Mouse (Mus musculus) frontal cortex, postnatal 25 days (tissue): ENCODE measurements at regions not wholly inside any gene's neighbourhood (a gene's known extent, or its start where the extent isn't known, plus 50 kb on each side); places are given as distances from the start of the nearest gene placed in this dataset.
A peak's percentile ranks its signal among the peaks of the same experiment; 100 is the strongest.
"Not testable (repeated sequence)": the region's sequence is repeated elsewhere in the genome, so short reads cannot be mapped to it uniquely, and the experiment has no call there.

Source experiments
- DNase-seq, 2 experiments: peaks; one replicate each; pipeline ENCODE4 v3.0.0; 2022; ENCODE audit warnings: low spot score in 2 of 2

DNA sequence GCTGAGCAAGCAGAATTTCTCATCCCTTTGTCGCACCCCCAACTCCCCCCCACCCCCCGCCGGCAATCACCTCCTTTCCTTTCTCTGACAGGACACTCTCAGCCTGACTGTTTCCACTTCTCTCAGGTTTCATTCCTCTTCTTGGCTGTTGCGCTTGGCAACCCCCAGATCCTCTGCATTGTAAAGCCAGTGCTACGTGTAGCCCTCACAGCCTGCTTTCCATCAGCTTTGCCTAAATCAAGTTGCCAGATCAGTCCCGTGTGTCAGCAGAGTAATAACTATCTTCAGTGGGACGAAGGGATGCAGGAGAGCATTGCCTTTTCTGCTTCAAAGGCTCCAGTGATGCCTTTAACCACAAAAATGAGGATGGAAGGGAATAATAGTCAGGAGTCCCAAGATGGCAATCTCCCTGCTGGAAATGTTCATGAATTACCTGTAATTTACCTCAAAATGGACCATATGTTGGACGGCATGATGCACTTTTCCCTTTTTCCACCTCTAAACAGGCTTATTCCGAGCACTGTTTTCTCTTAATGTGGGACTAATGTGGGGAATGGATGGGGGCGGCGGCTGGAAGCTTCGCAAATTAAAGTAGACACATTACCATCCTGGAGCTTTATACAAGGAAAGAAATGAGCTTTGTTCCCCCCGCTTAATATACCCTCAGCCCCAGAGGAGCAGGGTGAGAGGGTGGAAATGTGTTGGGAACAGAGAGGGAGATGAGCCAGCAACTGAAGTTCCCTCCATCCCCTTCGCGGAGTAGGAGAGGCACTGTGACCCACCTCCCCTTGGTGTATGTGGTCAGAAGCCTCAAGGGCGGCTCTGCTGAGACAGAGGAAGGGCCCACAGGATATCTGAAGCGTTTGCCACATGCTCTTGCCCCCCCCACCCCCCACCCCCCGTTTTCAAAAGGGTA lies 168.3 kb upstream of the Npvf start:
- DNase-seq = no peak

DNA sequence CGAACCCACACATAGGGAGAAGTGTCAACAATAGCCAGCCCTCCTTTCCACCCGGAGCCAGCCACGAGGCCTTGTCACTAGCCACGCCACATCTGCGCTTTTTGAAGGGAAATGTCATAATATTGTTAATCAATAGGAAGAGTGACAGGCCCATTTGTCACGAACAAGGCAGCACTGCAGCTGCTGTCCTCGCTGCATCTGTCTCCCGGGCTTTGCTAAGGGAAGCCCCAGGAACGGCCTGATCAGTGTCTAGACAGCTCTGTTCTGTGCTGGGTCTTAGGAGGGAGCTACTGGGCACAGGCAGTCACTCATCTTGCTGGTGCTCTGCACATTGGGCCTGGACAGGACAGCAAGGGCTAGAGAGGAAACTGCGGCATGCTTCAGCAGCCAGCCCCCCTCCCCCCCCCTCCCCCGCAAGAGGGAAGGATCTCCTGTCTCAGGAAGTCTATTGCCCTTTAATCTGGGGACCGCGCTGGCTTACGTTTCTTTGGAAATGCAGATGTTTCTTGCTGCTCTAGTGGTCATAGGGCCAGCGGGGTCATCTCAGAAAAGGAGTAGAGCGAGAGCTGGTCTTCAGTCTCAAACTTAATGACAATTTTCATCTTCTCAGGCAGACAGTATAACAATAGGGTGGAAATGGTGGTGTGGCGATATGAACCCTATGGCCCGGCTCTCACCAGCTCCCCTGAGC lies 169.1 kb upstream of the Npvf start:
- DNase-seq = no peak

DNA sequence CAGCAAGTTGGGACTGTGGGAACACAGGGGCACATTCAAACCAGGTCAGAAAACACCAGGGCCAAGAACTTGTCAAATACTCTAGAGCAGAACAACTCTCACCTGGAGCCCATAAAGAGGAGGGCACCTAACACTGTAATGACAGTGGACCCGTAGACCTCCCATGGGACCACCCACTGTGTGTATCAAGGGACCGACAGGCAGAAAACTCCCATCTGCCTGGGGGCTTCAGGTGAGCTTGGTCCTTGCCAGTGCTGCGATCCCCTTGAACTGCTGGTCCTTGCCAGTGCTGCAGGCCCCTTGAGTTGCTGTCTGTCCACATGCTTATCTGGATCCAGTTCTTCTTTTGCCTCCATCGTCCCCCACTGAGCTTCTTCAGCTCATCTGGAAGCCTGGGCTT lies 170.2 kb upstream of the Npvf start:
- DNase-seq = no peak

DNA sequence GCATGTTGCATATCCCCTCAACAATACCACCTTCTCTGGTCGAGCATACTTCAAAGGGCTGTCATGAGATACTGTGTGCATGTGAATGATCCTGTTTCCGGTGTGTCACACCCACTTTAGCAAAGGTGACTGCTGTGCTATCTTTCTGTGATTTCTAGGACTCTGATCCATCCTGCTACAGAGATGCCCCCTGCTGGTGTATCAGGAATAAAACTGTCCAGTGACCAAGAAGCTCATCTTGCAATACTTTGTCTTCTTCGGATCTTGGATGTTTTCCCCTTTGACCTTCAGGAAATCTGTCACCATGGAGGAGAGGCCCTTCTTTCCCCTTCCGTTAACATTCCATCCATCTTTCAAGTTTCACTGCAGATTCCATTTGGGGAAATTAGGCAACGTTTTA lies 177.5 kb upstream of the Npvf start:
- DNase-seq = no peak

DNA sequence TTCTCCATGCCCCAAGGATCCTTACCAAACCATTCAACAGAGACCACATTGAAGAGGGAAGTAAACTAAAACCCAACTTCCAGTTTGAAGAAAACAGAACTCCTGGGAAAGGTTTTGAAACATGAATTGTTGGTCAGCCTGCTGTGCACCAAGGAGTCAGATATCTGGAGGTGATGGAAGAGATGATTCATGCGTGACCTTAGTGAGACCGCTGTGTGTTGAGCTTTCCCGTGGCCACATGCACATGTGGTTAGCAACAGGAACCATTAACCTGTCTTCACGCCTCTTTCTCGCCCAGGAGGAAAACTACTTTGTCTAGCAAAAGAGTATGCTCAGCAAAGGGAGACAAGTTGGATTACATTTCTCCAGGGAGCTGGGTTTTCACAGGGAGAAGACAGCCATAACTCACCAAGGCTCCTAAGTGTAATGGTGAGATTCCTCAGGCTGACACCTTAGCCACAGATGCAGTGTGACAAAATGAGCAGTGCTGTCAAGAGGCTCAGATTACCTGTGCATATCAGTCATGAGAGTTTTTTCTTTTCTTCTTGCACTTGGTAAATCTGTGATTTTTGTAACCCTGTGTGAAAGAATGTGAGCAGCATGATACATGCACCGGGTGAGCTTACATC lies 181.9 kb upstream of the Npvf start:
- DNase-seq = no peak

DNA sequence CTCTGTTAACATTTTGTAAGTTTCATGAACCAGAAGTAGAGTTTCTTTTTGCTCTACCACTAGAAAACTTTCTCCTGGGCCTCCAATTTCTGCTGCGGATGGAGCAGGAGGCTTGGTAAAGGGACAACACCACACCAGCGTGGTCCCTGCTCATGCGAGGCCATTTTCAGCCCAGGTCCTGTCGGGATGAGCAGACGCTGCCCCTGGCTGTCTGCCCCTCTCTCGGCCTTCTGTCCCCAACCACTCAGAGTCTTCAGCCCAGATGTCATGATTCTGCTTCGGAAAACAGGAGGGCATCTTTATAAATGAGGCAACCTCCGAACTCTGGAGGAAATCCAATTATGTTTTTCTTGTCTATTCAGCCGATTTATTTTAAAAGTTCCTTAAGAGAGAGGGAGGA lies 186.6 kb upstream of the Npvf start:
- DNase-seq = no peak

DNA sequence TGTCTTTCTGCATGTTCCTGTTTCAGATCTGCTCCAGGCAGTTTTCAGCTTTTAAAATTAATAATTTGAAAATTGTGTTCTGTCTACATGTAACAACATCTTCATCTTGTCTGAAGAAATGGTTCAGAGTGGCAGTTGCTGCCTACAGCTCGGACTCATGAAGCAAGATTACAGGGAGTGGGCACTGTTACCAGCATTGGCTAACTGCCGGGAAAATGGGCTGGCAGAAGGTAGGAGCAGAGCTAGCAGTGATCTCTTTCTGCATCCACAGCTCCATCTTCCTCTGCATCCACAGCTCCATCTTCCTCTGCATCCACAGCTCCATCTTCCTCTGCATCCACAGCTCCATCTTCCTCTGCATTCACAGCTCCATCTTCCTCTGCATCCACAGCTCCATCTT lies 191.0 kb upstream of the Npvf start:
- not testable (repeated sequence) for DNase-seq

DNA sequence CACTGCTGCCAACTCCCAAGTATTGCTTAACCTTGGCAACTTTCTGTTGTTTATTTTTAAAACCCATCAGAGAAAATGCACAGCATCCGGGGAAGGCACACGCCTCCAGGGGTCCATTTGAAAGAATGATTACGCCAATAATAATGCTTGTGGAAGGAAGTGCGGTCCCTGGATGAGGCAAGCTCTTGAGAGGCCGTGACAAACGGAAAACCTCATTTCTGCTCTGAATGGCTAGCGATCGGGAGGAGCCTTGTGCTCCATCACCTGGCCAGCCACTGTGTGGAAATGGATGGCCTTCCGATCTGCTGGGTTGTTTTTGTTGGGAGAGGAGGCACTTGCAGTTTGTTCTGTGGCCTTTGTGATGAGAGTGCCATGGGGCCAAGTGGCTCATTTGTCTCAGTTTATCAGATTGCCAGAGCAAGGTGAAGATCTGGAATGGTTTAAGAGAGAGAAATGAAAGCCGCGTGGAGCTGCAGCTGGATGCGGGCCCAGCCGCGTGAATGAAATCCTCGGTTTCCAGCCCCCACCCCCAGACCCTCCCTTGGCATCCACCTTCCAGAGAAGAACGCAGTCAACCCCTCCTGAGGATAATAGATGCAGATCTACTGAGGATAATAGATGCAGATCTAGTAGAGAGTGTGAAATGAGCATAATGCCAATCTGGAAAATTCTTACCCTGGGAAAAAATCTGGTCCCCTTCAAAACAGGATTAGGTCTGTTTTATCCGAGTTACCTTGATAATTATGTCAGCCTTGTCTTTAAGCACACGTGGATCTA lies 192.7 kb upstream of the Npvf start:
- DNase-seq = no peak

DNA sequence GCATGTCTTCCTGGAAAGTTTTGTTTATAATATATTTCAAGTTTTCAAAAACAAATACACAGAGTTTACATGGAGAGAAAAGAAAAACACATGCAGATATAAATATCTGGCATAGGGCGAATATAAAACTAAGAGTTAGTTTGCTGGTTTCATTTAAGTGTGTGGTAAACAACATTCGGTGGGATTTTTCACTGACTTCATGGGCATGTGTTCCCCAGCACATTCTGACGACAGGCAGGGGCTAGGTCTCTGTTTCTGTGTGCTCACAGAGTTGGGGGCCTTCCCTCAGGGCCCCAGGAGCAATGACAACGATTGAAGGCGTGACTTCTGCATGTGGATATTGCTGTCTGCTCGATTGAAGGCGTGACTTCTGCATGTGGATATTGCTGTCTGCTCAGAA lies 193.3 kb upstream of the Npvf start:
- no peak for DNase-seq

DNA sequence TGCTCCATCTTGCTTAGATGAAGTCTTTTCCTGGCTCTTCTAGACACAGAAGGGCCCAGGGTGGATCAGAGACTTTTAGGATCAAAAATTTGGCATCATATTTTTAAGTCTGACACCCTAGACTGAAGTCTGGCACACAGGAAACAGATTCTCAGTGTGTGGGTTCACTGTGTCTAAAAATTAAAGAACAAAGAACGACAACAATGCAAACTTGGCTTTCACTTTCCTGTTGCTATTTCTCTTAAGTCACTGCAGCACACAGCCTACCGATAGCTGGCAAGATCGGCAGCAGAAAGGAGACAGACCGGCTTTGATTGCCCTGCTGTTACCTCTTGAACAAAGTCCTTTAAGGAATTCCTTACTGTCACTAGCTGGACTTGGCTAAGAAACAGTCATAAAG lies 204.9 kb upstream of the Npvf start:
- no peak for DNase-seq

DNA sequence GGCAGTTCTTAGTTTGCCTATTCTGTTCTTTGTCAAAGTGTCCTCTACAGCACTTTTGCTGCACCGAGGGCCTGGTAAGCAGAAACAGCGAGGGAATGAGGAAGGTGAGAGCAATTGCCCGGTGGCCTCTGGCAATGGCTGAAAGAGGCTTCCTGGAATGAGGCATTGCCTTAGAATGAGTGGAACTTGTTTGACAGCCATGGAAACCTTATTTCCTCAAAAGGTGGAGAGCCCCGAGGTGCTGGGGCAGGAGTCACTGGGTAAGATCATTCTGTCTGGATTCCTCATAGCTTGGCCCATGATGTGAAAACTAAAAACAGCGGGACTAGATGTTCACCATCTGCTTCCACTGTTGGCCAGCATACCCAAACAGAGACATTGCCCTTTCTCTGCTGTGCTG lies 223.8 kb upstream of the Npvf start:
- DNase-seq = no peak

DNA sequence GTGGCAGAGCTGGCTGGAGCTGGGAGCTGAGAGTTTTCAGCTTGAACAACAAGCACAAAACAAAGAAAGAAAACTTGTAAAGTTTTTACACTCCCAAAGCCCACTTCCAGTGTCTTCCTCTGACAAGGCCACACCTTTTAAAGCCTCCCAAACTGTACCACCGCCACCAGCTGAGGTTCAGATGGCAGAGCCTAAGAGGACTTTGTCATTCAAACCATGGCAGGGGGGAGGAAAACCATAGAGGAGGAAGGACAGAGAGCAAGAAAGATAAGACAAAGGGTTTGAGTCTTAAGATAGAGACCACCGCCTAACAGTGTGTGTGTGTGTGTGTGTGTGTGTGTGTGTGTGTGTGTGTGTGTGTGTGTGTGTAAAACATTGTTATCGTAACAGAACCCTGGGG lies 228.1 kb upstream of the Npvf start:
- DNase-seq = no peak

DNA sequence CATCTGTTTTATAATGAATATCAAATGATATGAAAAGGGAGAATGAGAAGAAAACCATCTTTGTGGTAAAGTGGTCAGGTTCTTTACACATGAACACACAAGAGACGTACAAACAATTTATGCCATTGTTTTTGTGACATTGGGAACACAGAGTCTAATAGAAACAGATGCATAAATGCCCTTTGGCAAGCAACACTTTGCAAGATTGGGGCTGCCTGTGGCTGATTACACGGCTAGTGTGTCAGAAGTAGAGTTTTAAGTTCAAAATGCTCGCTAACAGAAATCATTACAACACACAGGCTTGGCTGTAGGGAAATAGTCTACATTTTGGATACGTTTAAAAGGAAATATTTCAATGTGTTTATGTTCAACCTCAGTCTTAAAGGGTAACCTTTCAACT lies 228.5 kb upstream of the Npvf start:
- DNase-seq = no peak

DNA sequence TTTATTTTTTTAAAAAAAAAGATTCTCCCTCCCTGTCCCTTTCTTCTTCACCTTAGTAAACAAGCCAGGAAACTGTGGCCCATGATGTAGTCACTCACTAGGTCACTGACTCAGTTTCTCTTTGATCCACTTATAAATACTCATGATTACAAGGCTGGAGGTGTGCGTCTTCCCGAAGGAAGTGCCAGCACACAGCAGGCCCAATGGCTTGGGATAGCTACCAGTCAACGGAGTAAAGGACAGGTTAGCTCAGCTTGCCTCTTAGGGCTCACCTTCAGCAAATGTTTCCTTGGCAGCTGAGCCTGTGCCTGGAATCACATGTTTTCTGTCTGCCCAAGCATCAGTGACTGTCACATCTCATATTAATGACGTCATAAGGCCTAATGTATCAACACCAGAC lies 230.8 kb upstream of the Npvf start:
- no peak for DNase-seq

DNA sequence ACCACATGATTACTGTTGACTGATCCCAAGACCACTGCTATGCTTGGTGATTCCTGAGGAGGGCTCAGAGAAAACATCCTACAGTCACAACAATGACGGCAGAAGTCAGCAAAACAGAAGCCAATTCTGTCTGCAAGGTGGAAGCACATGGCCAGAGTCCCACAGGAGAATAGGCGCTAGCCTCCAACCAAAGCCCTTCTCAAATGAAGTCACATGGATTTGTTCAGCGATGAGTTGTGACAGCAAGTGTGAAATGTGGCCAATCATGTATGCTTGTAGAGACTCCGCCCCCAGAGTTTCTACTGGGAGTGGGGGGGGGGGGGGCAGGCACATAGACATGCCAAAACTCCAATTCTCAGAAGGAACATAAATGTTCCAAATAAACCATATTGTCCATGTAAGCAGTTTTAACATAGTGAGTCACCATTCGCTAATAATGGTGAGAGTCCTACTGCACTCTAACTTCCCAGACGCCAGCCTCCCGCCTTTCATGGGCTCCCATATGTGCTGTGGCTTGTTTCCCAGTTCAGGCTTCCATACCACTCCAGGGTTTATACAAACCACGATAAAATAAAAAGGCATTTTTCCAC lies 231.6 kb upstream of the Npvf start:
- DNase-seq = no peak

DNA sequence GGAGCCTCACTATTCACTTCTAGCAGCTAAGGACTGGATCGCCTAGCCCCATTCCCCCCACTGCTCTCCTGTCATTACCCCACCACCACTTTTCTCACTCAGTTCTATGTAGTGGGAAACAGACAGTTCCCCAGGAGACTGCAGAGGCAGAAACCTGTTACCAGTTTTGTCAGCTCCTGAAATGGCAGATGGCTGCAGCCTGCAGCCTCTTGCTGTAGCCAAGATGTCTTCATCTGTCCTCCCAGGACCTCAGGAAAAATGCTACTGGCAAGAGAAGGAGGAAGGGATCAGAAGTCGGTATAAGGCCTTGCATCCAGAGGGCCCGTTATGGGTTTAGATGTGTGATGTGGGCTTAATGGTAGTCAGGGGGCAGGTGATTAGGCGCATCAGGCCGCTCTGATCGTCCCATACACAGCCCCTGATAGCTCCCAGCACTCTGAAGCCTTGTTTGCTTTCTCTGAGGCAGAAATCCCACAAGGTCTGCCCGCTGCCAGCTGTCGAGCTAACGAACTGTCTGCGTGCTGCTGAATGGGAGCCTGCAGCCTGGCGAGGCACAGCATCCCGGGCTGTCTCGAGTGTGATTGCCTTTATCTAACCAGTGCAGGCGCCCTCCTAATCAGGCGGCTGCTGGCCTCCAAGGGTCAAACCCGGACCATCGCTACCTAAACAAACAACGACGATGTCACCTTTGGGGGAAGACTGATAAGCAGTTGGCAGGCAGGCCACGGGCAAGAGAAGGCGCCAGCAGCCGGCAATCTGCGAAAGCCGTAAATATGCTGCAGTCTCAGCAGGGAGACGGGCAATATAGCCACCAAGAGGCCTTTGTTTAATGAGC lies 236.3 kb upstream of the Npvf start:
- peak; percentile 10 to 19 for DNase-seq

DNA sequence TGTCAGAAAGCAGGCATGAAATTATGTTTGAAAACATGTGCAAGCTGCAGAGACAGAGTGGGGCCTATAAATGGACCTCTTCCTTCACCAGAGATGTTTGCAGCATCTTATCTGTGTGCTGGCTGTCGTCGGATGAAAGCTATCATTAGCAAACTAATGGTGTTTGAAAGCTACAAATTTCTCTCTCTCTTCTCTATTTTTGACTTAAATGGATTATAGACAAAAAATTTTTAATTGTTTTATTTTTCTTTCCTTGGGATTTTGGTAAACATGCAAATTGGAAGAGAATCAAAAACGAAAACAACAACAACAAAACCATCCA lies 236.9 kb upstream of the Npvf start:
- no peak for DNase-seq

DNA sequence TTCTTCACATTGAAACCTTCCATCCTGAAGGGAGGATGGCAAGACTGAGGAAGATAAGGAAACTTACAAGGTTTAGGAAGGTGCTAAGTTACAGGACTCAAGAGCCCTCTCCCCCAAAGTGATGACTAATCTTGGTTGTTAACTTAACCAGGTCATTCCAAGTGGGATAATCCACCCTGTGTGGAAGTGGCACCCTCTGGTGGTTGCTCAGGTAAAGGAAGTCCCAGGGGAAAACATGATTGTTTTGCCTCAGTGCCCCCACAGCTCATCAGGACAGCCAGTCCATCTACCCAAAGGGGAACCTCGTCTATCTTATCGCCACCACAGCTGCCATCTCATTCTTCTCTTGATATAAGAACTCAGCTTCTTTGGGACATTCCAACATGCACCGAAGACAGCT lies 244.6 kb upstream of the Npvf start:
- DNase-seq = no peak

DNA sequence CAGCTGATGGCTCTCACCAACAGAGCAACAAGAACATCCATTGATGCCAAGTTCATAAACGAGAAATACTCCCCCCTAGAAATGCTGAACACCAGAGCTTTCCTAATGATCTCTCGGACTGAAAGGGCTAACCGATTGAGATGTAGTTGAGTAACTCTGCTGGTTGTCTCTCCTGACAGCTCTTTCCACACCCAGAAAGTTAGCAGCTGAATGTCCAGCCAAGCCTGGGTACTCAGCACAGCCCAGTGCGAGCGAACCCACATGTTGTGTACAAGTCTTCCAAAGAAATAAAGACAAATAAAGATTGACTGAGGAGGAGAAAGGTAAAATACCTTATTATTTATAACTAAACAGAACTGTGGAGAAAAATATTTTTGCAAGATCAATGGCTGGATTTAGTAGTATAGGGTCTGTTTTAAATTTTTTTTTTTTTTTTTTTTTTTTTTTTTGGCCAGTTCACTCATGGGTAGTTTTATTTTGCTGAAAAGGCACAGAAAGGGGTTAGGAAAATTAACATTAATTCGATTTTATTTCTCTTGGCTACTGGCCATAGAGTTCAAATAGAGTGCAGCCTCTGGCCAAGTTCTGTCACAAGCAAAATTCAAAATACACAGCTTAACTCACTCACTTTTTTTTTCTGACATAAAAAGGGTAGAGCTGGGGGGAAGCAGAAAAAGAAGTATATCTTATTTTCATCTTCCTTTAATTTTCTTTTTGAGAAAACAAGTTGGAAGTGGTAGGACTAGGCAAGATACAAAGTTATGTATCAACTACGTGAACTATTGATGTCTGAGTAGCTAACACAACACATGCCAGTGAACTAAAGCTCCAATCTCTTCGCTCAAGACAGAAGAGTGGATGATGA lies 261.2 kb upstream of the Npvf start:
- no peak for DNase-seq

DNA sequence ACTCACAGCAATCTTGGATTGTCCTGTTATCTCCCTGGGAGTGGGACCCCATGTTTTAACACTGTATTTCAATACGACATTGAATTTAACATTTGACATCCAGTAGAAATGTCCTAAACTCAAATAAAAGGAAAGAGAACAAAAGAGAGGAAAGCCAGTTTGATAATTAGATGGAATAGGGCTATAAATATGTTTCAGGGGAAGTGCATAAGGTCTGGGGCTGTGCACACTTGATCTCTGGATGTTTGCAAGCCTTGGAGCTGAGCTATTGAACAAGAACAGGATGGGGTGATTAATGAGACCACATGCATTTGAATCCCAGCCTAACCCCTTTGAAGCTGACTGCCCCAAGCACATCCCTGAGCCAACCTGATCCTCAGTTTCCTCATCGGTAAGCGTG lies 264.0 kb upstream of the Npvf start:
- DNase-seq = no peak
